Mouse (Mus musculus): ENCODE results near the gene Srd5a1. TPM values are rescaled to one million over a fixed set of nuclear protein-coding genes. Genes with fewer than 3 reads are reported as not detected.

Srd5a1 gene
- polyA plus RNA-seq, 1 experiment from 2014 or later, result 6.9 TPM

- H3K4me2 ChIP-seq, result no peak overlapping the region
- H3K9me3 ChIP-seq (replicated peaks), result no peaks in the 10 kb centered on the region
- H3K4me1 ChIP-seq (replicated peaks), result peaks cover 71% of the 10 kb centered on the region
- no peak overlapping the region for H3K27ac ChIP-seq
- H3K4me3 ChIP-seq, result no peak overlapping the region
- no peaks in the 10 kb centered on the region for H3K27me3 ChIP-seq
- no peak for ATAC-seq (replicated peaks; ENCODE audit: insufficient number of reproducible peaks, insufficient read depth, low FRiP score, low read depth)
- 56% methylated on average over 7 of the region's 7 CpGs for WGBS
- no peaks in the 10 kb centered on the region; the same call in 1 of the 2 replicates for H3K36me3 ChIP-seq
- no peak overlapping the region for H3K9ac ChIP-seq
Measured at GRCm38 (mm10) chr13:69528531-69528930, 82.7 kb downstream of the Srd5a1 start.

GRCm38 (mm10) chr13:69525867-69526266 lies 85.4 kb downstream of the Srd5a1 start:
- H3K9ac ChIP-seq, result no peak overlapping the region
- no peaks in the 10 kb centered on the region for H3K9me3 ChIP-seq (replicated peaks)
- WGBS, result 76% methylated on average over 4 of the region's 4 CpGs
- peaks cover 68% of the 10 kb centered on the region for H3K4me1 ChIP-seq (replicated peaks)
- H3K4me2 ChIP-seq, result no peak overlapping the region
- ATAC-seq (replicated peaks; ENCODE audit: insufficient number of reproducible peaks, insufficient read depth, low FRiP score, low read depth), result no peak
- no peaks in the 10 kb centered on the region for H3K27me3 ChIP-seq
- no peak overlapping the region for H3K4me3 ChIP-seq
- no peaks in the 10 kb centered on the region; the same call in 1 of the 2 replicates for H3K36me3 ChIP-seq
- no peak overlapping the region for H3K27ac ChIP-seq

GRCm38 (mm10) chr13:69524158-69524530 lies 87.1 kb downstream of the Srd5a1 start:
- H3K4me1 ChIP-seq (replicated peaks), result peaks cover 62% of the 10 kb centered on the region
- WGBS, result 58% methylated on average over 2 of the region's 2 CpGs
- ATAC-seq (replicated peaks; ENCODE audit: insufficient number of reproducible peaks, insufficient read depth, low FRiP score, low read depth), result no peak

More at GRCm38 (mm10) chr13:69524158-69524530, 87.1 kb downstream of the Srd5a1 start:
- Histone ChIP-seq H3K27ac (no peak overlapping the region), H3K4me3 (no peak overlapping the region), H3K9me3 (replicated peaks) (no peaks in the 10 kb centered on the region), H3K27me3 (no peaks in the 10 kb centered on the region), H3K36me3 (no peaks in the 10 kb centered on the region), H3K4me2 (no peak overlapping the region), H3K9ac (no peak overlapping the region)

Other genes with a start within 250 kb of the Srd5a1 start
- gene Nsun2, start 77.7 kb downstream of the Srd5a1 start, polyA plus RNA-seq (2015; fragmentation: Nextera tagmentation; extraction: Ambion mirVana), result 53.0 and 73.0 TPM in 2 replicates
- gene Tent4a, start 76.8 kb downstream of the Srd5a1 start, polyA plus RNA-seq (2015; fragmentation: Nextera tagmentation; extraction: Ambion mirVana), result 3.1 and 4.0 TPM in 2 replicates
- 0.55 and 0.62 TPM in 2 replicates for gene Ube2ql1, start 128.4 kb upstream of the Srd5a1 start, polyA plus RNA-seq (2015; fragmentation: Nextera tagmentation; extraction: Ambion mirVana)
- gene Med10, start 191.0 kb upstream of the Srd5a1 start, polyA plus RNA-seq (2015; fragmentation: Nextera tagmentation; extraction: Ambion mirVana), result 92.2 and 94.9 TPM in 2 replicates